ENCODE assay signal across 34 mouse cellular contexts in the genomic region with DNA sequence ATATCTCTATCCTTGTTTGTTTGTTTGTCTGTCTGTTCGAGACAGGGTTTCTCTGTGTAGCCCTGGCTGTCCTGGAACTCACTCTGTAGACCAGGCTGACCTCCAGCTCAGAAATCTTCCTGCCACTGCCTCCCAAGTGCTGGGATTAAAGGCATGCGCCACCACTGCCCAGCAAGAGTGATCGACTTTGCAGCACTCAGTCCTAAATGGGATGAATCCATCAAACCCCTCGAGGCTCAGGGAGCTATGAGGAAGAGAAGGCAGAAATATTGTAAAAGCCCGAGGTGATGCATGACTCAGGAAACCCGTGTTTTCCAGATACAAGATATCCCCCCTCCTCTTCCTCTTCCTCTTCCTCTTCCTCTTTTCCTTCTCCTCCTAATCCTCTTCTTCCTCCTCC. TPM values are rescaled to one million over a fixed set of nuclear protein-coding genes. Genes with fewer than 3 reads are reported as not detected.
DNase-seq lines count a peak whose midpoint lies in the region; ATAC-seq and TF ChIP-seq lines count a peak whose summit lies in the region.
"Had no signal": no experiment of that assay in that cellular context is flagged by ENCODE, and none has a peak within 500 bp of the region (broad histone marks: within the 10 kb centered on the region; RNA-seq: fewer than 3 reads in every experiment).

No protein-coding gene starts in this region.

- no peak for TF ChIP-seq EP300 in ES-Bruce4 (IDR thresholded peaks at IDR 0.05; ENCODE audit: insufficient read depth, low read depth, low read length)

- no peaks in the 10 kb centered on the region for H3K9me3 ChIP-seq in E14TG2a.4 (ENCODE audit: low read length)
- H3K9me3 ChIP-seq in ES-Bruce4 (replicated peaks; ENCODE audit: control insufficient read depth, insufficient read depth, low read length, poor library complexity, severe bottlenecking): no peaks in the 10 kb centered on the region
- H3K9me3 ChIP-seq in intestine, embryonic 16.5 days (ENCODE audit: control insufficient read depth, low read length): no peaks in the 10 kb centered on the region
- H3K9me3 ChIP-seq in hindbrain, embryonic 10.5 days: no peaks in the 10 kb centered on the region
- H3K9me3 ChIP-seq in heart, embryonic 12.5 days (replicated peaks): no peaks in the 10 kb centered on the region
- H3K9me3 ChIP-seq: embryonic facial prominence, embryonic 10.5 days; embryonic facial prominence, embryonic 13.5 days; forebrain, embryonic 10.5 days; forebrain, embryonic 13.5 days; heart, embryonic 15.5 days had no signal

- TF ChIP-seq CTCF in E14TG2a.4 (conservative IDR thresholded peaks at IDR 0.05; ENCODE audit: low read length) (no peak), ES-Bruce4 (IDR thresholded peaks at IDR 0.05; ENCODE audit: low read depth, low read length) (no peak)

- peak; percentile 48 for DNase-seq in ZHBTc4 (ENCODE audit: low read depth, low spot score)
- no peak for DNase-seq in hindbrain, embryonic 10.5 days (ENCODE audit: low spot score)
- DNase-seq in frontal cortex, postnatal 10 days (ENCODE audit: low spot score in 2 of 2): no peak
- no peak for DNase-seq in gastrocnemius, postnatal 14 days
- DNase-seq: adrenal gland, postnatal 14 days; cerebellum, adult 11-12 months; cerebellum, adult 8-10 months; cerebellum, postnatal 10 days; cerebellum, postnatal 36 days; embryo, embryonic 11 days; gastrocnemius, postnatal 25 days; heart, postnatal 10 days; heart, postnatal 36 days; kidney, adult 2 months had no signal

- intact Hi-C loops in gastrocnemius, postnatal 14 days (cut with DNase I; ENCODE audit: low total_unique reads): no loop called here

- H3K4me2 ChIP-seq in intestine, embryonic 16.5 days (ENCODE audit: low read depth, low read length): no peak overlapping the region
- no peak overlapping the region for H3K4me2 ChIP-seq in heart, embryonic 12.5 days
- H3K4me2 ChIP-seq: embryonic facial prominence, embryonic 13.5 days; forebrain, embryonic 13.5 days; heart, embryonic 11.5 days; heart, embryonic 15.5 days; hindbrain, embryonic 14.5 days had no signal

- peak overlapping the region; percentile 80 for H3K4me3 ChIP-seq in E14TG2a.4 (replicated peaks; ENCODE audit: low read length)
- H3K4me3 ChIP-seq in ES-Bruce4 (ENCODE audit: low read depth, low read length): no peak overlapping the region
- H3K4me3 ChIP-seq in intestine, embryonic 16.5 days (ENCODE audit: low read length): no peak overlapping the region
- H3K4me3 ChIP-seq in hindbrain, embryonic 10.5 days: no peak overlapping the region
- H3K4me3 ChIP-seq in heart, embryonic 12.5 days: no peak overlapping the region
- H3K4me3 ChIP-seq: embryonic facial prominence, embryonic 10.5 days; embryonic facial prominence, embryonic 13.5 days; erythroblast, embryonic 14.5 days; forebrain, embryonic 10.5 days; forebrain, embryonic 13.5 days; heart, embryonic 15.5 days had no signal

- H3K4me1 ChIP-seq in E14TG2a.4 (replicated peaks; ENCODE audit: low read depth, low read length): peaks cover 46% of the 10 kb centered on the region
- H3K4me1 ChIP-seq in ES-Bruce4 (ENCODE audit: control insufficient read depth, insufficient read depth, low read length): peaks cover 2% of the 10 kb centered on the region
- H3K4me1 ChIP-seq in intestine, embryonic 16.5 days (ENCODE audit: control insufficient read depth, insufficient read depth, low read length): 0 out of 2 replicates have a peak, but pooled peaks cover 3% of the 10 kb centered on the region
- H3K4me1 ChIP-seq in hindbrain, embryonic 10.5 days (replicated peaks): no peaks in the 10 kb centered on the region
- H3K4me1 ChIP-seq in heart, embryonic 12.5 days (replicated peaks): no peaks in the 10 kb centered on the region
- H3K4me1 ChIP-seq: embryonic facial prominence, embryonic 10.5 days; embryonic facial prominence, embryonic 13.5 days; forebrain, embryonic 13.5 days had no signal

- no peak for TF ChIP-seq POLR2A in ES-Bruce4 (IDR thresholded peaks at IDR 0.05; ENCODE audit: insufficient read depth, low read length)

- H3K27me3 ChIP-seq in E14TG2a.4 (ENCODE audit: insufficient read depth, low read length) (no peaks in the 10 kb centered on the region), ES-Bruce4 (ENCODE audit: control insufficient read depth, insufficient read depth, low read length, poor library complexity, severe bottlenecking) (no peaks in the 10 kb centered on the region)
- no peaks in the 10 kb centered on the region for H3K27me3 ChIP-seq in intestine, embryonic 16.5 days (replicated peaks; ENCODE audit: control insufficient read depth, insufficient read depth, low read length)
- H3K27me3 ChIP-seq in hindbrain, embryonic 10.5 days (ENCODE audit: insufficient read depth, poor library complexity, severe bottlenecking): no peaks in the 10 kb centered on the region
- H3K27me3 ChIP-seq in heart, embryonic 12.5 days (replicated peaks): no peaks in the 10 kb centered on the region
- H3K27me3 ChIP-seq: embryonic facial prominence, embryonic 13.5 days; forebrain, embryonic 13.5 days; heart, embryonic 15.5 days had no signal

- WGBS in intestine, embryonic 16.5 days: 67% methylated on average over 6 of the region's 6 CpGs
- WGBS in hindbrain, embryonic 10.5 days: 86% methylated on average over 6 of the region's 6 CpGs
- 73% methylated on average over 6 of the region's 6 CpGs for WGBS in heart, embryonic 12.5 days

- peak; percentile 64 for ATAC-seq in intestine, embryonic 16.5 days
- ATAC-seq in heart, embryonic 12.5 days (ENCODE audit: insufficient number of reproducible peaks, low FRiP score): no peak
- ATAC-seq: CD4-positive, CD25-positive, alpha-beta regulatory T cell, adult 4 months; forebrain, embryonic 13.5 days; forebrain, embryonic 16.5 days; hindbrain, postnatal 0 days; inflammation-experienced regulatory T-cells, adult 6 months had no signal

- H3K36me3 ChIP-seq in E14TG2a.4 (ENCODE audit: insufficient read depth, low read length) (peaks cover 22% of the 10 kb centered on the region), ES-Bruce4 (ENCODE audit: control insufficient read depth, insufficient read depth, low read length, poor library complexity, severe bottlenecking) (peaks cover 7% of the 10 kb centered on the region)
- no peaks in the 10 kb centered on the region for H3K36me3 ChIP-seq in intestine, embryonic 16.5 days (ENCODE audit: control insufficient read depth, insufficient read depth, low read length)
- no peaks in the 10 kb centered on the region for H3K36me3 ChIP-seq in hindbrain, embryonic 10.5 days
- no peaks in the 10 kb centered on the region for H3K36me3 ChIP-seq in heart, embryonic 12.5 days
- H3K36me3 ChIP-seq: embryonic facial prominence, embryonic 10.5 days; embryonic facial prominence, embryonic 13.5 days; forebrain, embryonic 10.5 days; heart, embryonic 15.5 days had no signal

- H3K27ac ChIP-seq in ES-Bruce4 (ENCODE audit: insufficient read depth, low read length): peak overlapping the region; percentile 98
- H3K27ac ChIP-seq in intestine, embryonic 16.5 days (ENCODE audit: low read length): peak overlapping the region; percentile 84
- no peak overlapping the region for H3K27ac ChIP-seq in hindbrain, embryonic 10.5 days
- H3K27ac ChIP-seq in heart, embryonic 12.5 days (ENCODE audit: poor library complexity, severe bottlenecking): no peak overlapping the region
- H3K27ac ChIP-seq: embryonic facial prominence, embryonic 10.5 days; embryonic facial prominence, embryonic 13.5 days; forebrain, embryonic 10.5 days; forebrain, embryonic 13.5 days; heart, embryonic 15.5 days; hindbrain, embryonic 14.5 days; hindbrain, postnatal 0 days had no signal

- peak overlapping the region; percentile 99 for H3K9ac ChIP-seq in ES-Bruce4 (ENCODE audit: low read depth, poor library complexity, severe bottlenecking)
- no peak overlapping the region for H3K9ac ChIP-seq in intestine, embryonic 16.5 days (ENCODE audit: low read depth, low read length)
- no peak overlapping the region for H3K9ac ChIP-seq in heart, embryonic 12.5 days
- H3K9ac ChIP-seq: embryonic facial prominence, embryonic 13.5 days; forebrain, embryonic 13.5 days; heart, embryonic 15.5 days; hindbrain, embryonic 14.5 days had no signal

RNA-seq across cellular contexts. Expression of a gene that starts 9.7 kb away (rescaled TPM):
- polyA plus RNA-seq in ES-Bruce4 (2011; ENCODE audit: insufficient read depth, insufficient read length, low read depth, missing spikeins): 79.1 and 81.1 TPM in 2 replicates
- polyA plus RNA-seq in intestine, embryonic 16.5 days (2015; fragmentation: Nextera tagmentation; extraction: Ambion mirVana): 3.2 TPM in 2 replicates
- 3.9 and 4.7 TPM in 2 replicates for polyA plus RNA-seq in hindbrain, embryonic 10.5 days (2016; fragmentation: Nextera tagmentation; extraction: Ambion mirVana)
- 6.2 and 6.8 TPM in 2 replicates for polyA plus RNA-seq in heart, embryonic 12.5 days (2016; fragmentation: Nextera tagmentation; extraction: Ambion mirVana)
- 10 to 100 TPM; 33.1 to 36.9 TPM for total RNA-seq in gastrocnemius, postnatal 14 days (2021)

RNA-seq across cellular contexts. Expression of a gene that starts 10.1 kb away (rescaled TPM):
- polyA plus RNA-seq in ES-Bruce4 (2011; ENCODE audit: insufficient read depth, insufficient read length, low read depth, missing spikeins): 36.9 and 38.4 TPM in 2 replicates
- not detected in 2 replicates for polyA plus RNA-seq in intestine, embryonic 16.5 days (2015; fragmentation: Nextera tagmentation; extraction: Ambion mirVana)
- polyA plus RNA-seq in hindbrain, embryonic 10.5 days (2016; fragmentation: Nextera tagmentation; extraction: Ambion mirVana): not detected in 2 replicates
- not detected in 2 replicates for polyA plus RNA-seq in heart, embryonic 12.5 days (2016; fragmentation: Nextera tagmentation; extraction: Ambion mirVana)
- 10 to 100 TPM; 11.0 to 11.5 TPM for total RNA-seq in gastrocnemius, postnatal 14 days (2021)
- polyA plus RNA-seq: CD4-positive, CD25-positive, alpha-beta regulatory T cell, adult 4 months; embryonic facial prominence, embryonic 10.5 days; embryonic facial prominence, embryonic 13.5 days; erythroblast, embryonic 14.5 days; forebrain, embryonic 10.5 days; forebrain, embryonic 13.5 days; forebrain, embryonic 16.5 days; heart, embryonic 11.5 days; heart, embryonic 15.5 days; hindbrain, embryonic 11.5 days; hindbrain, embryonic 14.5 days; inflammation-experienced regulatory T-cells, adult 6 months; kidney, embryonic 14.5 days had no signal

RNA-seq across cellular contexts. Expression of a gene that starts 19.1 kb away (rescaled TPM):
- polyA plus RNA-seq in ES-Bruce4 (2011; ENCODE audit: insufficient read depth, insufficient read length, low read depth, missing spikeins): 1.4 and 1.5 TPM in 2 replicates
- 0.44 and 0.66 TPM in 2 replicates for polyA plus RNA-seq in intestine, embryonic 16.5 days (2015; fragmentation: Nextera tagmentation; extraction: Ambion mirVana)
- 0.25 TPM in 1 of 2 replicates, not detected in the other for polyA plus RNA-seq in hindbrain, embryonic 10.5 days (2016; fragmentation: Nextera tagmentation; extraction: Ambion mirVana)
- polyA plus RNA-seq in heart, embryonic 12.5 days (2016; fragmentation: Nextera tagmentation; extraction: Ambion mirVana): 0.50 and 0.53 TPM in 2 replicates
- under 1 TPM; 0.09 to 0.27 TPM for total RNA-seq in gastrocnemius, postnatal 14 days (2021)
- total RNA-seq: MEL had no signal
- polyA plus RNA-seq: C2C12; forebrain, embryonic 13.5 days; forebrain, embryonic 16.5 days; hindbrain, embryonic 14.5 days had no signal

Comparison
In these comparisons a context has a peak if more than half of its experiments do, and no peak if none do; other contexts are left out.
1. H3K27ac ChIP-seq: peak in ES-Bruce4 (single experiment) and intestine, embryonic 16.5 days (single experiment); none in hindbrain, embryonic 10.5 days (single experiment) and heart, embryonic 12.5 days (single experiment).
2. RNA of a gene that starts 9.7 kb away (polyA plus RNA-seq): 79.1 to 81.1 TPM in ES-Bruce4; 6.2 to 6.8 TPM in heart, embryonic 12.5 days, 3.9 to 4.7 TPM in hindbrain, embryonic 10.5 days and 3.2 TPM in intestine, embryonic 16.5 days; every median in the first group is over 10 times any median in the second.
3. RNA of a gene that starts 10.1 kb away (polyA plus RNA-seq): 36.9 to 38.4 TPM in ES-Bruce4; not detected in intestine, embryonic 16.5 days, not detected in hindbrain, embryonic 10.5 days and not detected in heart, embryonic 12.5 days; every median in the first group is over 10 times any median in the second.